Mouse (Mus musculus) adrenal gland, adult 8-10 months (tissue): ENCODE results near the gene Pex19. TPM values are rescaled to one million over a fixed set of nuclear protein-coding genes. Genes with fewer than 3 reads are reported as not detected.
A peak's percentile ranks its signal among the peaks of the same experiment; 100 is the strongest.

Experiments
- DNase-seq: peaks from one replicate; pipeline ENCODE4 v3.0.0; 2022
- total RNA-seq, 4 experiments: library from RNA; stranded (reverse); gene quantifications; 2 replicates each; pipeline ENCODE4 v1.2.4; 2022

Pex19 gene
- total RNA-seq = 100 to 1,000 TPM in 3 of 4 experiments, 10 to 100 TPM in 1; 99.8 to 153 (median 120) TPM

DNA sequence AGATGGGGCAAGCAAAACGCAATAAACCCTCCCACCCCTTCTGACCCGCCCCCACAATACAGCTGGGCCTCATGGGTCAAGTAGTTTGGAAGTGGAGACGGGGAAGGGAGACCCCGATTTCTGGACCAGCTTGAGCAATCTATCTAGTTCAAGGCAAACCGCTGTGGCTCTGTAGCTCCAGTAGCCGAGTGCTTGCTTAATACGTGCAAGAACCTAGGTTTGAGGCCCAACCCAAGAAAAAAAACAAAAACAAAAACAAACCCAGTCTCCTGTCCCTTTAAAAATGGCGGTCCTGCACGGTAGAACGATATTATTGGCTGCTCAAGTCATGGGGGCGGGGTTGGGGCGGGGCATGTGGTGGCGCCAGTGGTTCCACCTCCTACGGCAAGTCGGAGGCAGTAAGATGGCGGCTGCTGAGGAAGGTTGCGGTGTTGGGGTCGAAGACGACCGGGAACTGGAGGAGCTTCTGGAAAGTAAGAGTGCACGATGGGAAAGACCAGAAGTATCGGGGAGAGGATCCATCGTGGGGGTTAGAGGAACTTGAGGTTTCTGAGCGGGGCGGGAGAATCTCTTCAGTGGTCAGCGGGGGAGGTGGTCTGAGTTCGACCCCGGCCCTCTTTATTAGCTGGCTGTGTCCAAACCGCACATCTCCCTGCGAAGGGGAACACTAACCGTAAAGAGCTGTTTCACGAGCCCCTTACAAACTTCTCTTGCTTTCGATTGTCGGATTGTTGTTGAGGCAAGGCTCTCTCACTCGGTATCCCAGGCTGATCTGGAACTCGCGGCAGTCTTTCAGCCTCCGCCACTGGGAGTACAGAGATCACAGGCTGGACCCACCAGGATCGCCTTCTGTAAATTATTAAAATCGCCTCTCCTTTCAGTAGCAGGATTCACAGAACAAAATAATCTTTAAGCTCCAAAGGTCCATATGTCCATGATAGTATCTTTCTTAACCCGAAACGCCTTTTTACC is at the start of gene Pex19:
Gene Pex19 (plus strand): TSS at position 380 of the 972 bp plus-strand sequence.
- peak; percentile 52 for DNase-seq

DNA sequence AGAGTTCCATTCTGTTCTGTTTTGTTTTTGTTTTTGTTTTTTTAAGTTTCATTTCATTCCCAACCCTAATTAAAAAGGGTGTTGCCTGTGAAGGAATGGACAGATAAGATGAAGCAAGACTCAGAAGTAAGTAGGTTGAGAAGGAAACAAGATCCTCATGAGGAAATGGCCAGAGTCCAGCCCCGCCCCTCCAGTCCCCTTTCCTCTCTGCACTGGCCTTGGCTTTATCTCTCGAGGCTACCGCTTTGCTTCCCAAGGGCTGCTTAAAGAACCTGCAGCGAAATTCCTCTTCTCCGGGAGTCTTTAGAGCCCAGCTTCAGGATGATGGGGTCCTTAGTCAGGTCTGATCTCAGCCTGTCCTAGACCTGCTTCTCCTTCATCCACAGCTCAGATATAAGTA is 48.6 kb upstream of the Pex19 start:
- peak; percentile 41 for DNase-seq

DNA sequence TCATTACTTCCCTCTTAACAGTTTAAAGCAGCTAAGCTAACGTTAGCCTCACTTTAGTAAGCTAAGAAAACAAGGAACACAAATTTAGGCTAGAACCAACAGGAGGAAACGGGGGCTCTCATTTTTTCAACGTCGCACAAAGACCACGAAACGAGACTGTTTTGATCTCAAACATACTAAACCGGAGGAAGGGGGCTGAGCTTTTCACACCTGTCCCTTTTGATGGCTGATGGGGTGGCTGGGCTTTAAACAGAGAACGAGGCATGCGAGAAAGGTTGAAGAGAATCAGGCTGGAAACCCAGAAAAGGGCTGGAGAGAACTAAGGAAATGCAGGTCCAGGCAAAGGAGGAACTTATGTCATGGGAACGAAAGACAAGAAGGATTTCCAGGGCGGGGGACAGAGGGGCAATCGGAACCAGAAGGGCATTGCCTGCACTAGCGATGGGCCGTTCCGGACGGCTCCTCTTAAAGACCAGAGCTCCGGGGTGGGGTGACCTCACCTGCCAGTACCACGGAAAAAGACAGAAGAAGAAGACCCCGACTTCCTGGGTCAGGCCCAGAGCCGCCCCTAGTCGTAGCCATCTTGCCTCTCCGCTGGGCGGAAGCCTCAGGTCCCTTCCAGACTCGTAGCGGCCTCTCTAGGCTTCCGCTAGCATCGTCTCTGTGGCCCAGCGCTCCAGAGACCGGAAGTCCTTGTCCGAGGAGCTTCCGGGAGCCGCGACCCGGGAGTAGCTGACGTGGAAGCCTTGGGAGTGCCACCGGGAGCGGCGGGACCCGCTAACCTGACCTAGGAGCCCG is 44.3 kb upstream of the Pex19 start, which contains the start of the genes Copa and Ncstn:
Gene Copa (plus strand): TSS at position 429 of the 798 bp plus-strand sequence.
Gene Ncstn (minus strand): TSS at position 695 of the 798 bp plus-strand sequence.
- DNase-seq = peak; percentile 93

DNA sequence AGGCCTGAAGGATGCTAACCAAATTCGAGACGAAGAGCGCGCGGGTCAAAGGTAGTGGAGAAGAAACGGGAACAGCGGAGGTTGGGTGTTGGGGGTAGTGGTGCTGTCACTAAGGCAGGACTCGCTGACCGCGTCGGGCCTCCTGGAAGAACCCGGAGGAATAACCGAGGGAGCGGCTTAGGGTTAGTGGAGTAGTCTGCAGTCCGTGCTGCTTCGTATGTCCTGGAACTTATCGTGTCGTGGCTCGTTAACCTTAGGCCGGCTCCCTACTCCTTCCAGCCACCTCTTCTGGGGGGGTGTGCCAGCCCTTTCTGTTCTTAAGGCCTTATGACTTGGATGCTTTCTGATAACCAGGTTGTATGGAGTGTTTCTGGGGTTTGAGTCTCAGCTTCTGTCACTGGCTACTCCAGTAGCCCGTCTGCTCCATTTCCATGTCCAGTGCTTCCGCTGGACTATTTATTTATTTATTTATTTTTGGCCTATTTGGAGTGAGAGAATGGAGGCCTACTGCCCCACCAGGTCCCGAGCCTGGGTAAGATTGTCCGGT is 43.6 kb upstream of the Pex19 start:
- DNase-seq = no peak

DNA sequence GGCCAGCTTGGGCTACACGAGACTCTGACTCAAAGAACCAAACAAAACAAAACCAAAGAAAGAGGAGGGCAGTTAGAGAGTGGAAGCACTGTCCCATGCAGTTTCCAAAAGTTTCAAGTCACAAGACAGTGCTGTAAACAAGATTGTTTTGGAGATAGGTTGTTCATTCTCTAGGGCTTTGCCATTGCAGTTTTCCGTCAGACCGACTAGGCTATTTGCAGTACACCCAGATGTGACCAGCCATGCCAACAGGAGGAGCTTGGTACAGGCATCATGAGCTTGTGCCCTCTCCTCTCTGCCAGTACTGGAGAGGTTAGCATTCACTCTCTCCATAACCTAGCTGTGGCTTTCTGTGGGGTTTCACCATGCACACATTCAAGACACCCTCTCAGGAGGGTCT is 33.0 kb upstream of the Pex19 start:
- DNase-seq = no peak

DNA sequence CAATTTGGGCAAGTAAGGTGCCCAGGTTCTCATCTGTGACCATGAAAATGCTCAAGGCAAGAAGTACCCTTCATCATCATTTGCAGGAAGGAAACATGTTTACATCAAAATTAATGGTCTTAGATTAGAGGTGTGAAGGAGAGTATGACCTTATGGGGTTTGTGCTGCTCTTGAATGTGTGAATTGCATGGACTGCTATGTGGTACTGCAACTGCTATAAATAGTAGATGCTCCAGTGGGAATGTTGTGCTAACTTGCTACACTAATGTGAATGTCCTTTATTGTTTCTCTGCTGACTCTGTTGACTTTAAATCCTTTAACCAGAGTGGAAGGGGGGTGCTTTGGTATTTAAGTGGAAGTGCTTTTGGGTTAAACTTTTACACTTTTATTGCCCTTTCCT is 32.3 kb upstream of the Pex19 start:
- no peak for DNase-seq

DNA sequence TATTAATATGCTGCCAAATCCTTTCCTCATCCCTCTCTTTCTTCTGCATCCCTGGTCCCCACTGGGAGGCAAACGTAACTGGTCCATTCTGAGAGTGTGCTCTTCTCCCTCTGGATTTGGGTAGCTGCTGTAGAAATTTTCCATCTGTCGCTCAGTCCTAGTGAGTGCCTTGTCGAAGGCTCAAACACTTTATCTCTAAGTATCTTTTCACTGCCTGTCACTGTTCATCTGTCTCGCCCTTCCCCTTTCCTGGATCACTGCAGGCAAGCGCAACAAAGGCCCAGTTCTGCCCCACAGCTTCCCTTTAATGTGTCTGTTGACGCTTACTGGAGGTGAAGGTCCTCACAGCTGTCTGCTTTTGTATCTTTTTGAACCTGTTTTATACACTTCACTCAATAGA is 31.4 kb upstream of the Pex19 start:
- no peak for DNase-seq

DNA sequence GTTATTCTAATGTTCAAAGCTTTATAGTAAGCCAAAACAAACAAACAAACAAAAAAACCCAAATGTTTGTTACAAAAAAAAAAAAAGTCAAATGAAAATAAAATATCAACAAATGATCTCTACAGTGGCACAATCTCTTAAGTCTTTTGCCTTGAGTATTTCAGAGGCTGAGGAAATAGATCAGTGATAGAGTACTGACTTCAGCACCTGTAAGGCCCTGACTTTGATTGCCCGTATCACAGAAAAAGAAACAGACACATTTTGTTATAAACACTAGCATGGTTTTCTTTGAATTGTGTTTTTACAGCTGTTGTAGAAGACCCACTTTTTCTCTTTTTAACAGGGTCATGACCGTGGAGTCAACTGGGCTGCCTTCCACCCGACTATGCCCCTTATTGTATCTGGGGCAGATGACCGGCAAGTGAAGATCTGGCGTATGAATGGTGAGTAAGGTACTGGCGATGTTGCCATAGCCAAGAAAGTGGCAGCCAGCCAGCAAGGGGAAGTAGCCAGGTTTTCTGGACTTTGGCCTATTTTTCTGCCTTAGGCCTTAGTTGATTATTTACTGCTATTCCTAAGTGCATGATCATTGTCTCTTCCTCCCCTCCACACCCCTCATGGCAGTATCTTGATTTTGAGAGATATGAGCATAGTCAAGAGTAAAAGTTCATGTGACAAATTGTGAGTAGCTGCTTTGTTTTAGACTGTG is 27.1 kb upstream of the Pex19 start:
- DNase-seq = no peak

DNA sequence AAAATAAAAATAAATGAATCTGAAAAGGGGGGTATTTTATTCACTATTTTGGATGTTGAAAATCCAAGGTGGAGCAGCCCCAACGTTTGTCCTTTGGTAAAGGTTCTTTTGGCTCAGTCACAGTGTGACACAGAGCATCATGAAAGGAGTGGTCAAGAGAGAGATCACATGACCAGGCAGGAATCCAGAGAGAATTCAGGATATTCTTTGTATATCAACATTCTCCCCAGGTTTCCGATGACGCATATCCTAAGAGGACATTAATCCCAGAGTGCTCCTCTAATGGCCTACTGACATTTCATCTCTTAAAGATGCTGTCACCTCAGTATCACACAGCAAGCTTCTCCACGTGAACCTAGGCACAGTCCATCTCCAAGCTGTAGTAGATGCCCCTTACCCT is 22.9 kb upstream of the Pex19 start:
- DNase-seq = no peak

DNA sequence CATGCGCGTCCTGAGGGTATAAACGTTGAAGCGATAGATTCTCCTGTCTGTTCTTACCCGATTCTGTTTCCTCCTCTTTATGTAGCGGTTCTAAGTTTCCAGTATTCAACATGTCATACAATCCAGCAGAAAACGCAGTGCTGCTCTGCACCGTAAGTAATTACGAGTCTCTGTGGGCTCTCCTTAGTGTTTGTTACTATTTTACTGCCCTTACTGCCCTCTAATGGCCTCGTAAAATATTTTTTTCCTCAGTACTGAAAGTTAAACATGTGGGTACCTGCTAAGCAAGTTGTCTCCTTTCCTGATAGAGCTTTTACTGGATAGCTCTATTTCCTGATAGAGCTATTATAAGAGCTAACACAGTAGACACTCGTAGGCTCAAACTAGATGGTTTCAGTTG is 21.5 kb upstream of the Pex19 start:
- no peak for DNase-seq

DNA sequence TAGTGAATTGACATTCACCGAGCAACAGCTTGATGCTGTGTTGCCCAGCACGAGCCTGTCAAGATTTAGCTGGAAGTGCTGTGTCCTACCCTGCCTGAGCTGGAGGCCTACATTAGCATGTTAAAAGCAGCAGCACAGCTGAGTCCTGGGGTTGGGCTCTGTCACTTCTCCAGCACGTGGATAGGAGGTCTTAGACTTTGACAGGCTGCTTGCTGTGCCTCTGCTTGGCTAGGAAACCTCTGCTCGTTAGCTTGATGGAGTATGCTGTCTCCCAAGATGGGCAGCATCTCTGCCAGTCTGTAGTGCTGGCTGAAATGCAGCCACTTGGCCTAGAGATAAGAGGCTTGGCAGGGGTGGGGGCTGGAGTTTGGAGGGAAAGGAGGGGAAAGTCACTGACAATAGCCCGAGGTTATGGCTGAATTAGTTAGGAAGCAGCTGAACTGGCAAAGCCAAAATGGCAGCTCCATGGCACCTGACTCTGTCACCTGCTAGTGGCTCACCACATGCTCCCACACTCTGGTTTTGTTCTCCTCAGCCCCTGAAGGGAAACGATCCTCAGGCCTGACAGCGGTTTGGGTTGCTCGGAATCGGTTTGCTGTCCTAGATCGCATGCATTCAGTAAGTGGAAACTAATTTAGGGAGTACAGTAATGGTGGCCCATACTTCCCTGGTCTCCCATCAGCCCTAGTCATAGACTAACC is 18.6 kb upstream of the Pex19 start:
- DNase-seq = no peak

DNA sequence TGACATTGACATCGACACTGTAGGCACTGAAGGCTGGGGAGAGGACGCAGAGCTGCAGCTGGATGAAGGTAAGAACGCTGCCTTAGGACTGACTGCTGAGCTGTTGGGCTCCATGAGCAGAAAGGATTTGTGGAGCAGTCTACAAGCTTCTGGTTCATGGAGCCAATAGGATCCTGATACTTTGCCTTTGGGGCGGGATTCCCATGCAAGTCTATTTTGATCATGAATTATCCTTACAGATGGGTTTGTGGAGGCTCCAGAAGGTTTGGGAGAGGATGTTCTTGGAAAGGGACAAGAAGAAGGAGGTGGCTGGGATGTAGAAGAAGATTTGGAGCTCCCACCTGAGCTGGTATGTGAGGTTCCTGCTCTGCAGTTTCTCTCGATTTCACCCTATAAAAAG is 9.6 kb upstream of the Pex19 start:
- DNase-seq = no peak

DNA sequence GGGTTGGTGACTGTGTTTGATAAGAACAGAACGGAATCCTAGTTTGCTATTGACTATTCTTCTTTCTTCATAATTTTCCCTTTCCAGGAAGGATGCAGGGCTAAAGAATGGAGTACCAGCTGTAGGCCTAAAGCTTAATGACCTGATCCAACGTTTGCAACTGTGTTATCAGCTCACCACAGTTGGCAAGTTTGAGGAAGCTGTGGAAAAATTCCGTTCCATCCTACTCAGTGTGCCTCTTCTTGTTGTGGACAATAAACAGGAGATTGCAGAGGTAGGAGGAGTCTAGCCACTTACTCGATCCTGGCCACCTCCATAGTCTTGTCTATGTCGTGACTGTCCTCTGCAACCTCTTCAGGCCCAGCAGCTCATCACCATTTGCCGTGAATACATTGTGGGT is 7.5 kb upstream of the Pex19 start:
- DNase-seq = no peak

DNA sequence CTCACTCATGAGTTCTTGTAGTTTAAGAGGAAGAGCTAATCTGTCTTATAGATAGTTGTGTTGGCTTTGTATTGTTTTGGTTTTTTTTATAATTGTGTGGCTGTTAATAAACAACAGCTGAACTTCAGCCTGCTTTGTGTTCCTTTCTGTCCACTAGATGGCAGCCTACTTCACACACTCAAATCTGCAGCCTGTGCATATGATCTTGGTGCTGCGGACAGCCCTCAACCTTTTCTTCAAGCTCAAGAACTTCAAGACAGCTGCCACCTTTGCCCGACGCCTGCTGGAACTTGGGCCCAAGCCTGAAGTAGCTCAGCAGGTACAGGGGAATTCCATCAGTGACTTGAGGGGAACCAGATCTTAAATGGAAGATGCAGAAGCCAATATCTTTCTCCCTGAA is 6.8 kb upstream of the Pex19 start:
- peak; percentile 37 for DNase-seq

DNA sequence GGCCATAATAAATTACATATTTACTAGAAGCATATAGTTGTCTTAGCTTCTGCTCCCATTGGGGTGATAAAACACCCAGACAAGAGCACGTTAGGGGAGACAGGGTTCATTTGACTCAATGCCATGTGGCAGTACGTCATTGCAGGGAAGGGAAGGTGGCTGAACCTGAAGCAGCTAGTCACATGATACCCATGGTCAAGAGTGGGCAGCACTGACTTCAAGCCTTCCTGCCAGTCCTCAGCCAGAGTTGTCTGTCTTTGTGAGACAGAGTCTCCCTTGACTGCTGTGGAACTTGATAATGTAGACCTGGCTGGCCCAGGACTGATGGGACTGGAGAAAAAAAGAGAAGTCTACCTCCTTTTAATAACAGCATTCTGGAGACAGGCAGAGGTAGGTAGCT is 3.9 kb upstream of the Pex19 start:
- DNase-seq = no peak

DNA sequence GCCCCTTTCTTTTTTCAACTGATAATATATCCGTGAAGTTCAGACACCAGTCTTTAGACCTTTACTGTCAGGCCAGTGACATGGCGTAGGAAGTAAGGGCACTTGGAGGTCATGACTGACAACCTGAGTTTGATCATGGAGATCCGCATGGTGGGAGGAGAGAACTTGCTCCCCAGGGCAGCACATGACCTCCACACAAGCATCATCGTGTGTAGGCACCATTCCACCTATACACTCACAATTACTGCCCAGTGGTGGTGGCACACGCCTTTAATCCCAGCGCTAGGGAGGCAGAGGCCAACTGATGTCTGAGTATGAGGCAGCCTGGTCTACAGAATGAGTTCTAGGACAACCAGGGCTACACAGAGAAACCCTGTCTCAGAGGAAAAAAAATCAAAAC is 2.0 kb upstream of the Pex19 start:
- DNase-seq = no peak

DNA sequence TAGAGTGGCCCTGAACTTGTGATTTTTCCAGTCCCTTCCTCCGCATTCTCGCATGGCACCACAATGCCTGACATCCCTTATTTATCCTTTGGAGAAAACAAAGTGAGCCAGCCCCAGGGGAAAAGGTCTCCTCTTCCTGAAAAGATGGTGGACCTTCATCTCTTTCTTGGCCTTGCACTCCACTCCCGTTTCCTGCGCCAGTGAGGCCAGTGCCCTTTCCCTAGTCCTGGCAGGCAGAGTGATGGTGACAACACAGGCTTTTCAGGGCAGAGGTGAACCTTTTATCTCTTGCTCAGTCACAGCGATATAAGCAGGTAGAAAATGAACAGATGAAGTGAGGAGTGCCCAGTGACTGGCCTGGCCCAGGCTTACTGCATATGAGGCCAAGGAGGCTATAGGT is 932 bp downstream of the Pex19 start:
- DNase-seq = peak; percentile 38

DNA sequence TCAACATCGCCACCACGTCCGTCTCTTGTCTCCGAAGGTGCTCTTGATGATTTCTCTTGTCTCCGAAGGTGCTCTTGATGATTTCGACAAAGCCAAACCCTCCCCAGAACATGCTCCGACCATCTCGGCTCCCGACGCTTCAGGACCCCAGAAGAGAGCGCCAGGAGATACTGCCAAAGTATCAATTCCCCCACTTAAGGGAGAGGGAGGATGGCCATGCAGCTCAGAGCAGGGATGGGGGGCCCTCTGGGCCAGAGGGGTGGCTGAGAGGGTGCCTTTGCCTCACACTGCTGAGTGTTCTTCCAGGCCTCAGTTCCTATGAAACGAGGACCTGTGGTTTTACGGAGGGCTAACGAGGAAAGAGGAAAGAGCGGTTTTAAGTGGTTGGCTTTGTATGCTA is 2.0 kb downstream of the Pex19 start:
- no peak for DNase-seq

DNA sequence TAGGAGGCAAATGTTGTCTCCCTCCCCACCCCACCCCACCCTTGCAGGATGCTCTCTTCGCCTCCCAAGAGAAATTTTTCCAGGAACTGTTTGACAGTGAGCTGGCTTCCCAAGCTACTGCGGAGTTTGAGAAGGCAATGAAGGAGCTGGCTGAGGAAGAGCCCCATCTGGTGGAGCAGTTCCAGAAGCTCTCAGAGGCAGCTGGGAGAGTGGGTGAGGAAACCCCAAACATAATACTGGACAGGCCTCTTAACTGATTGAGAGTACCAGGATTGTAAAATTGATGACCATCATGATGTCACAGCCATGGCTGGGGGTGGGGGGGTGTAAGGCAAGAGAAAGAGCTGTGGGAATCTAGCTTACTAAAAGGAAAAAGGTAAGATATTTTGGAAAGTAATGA is 2.6 kb downstream of the Pex19 start:
- no peak for DNase-seq

DNA sequence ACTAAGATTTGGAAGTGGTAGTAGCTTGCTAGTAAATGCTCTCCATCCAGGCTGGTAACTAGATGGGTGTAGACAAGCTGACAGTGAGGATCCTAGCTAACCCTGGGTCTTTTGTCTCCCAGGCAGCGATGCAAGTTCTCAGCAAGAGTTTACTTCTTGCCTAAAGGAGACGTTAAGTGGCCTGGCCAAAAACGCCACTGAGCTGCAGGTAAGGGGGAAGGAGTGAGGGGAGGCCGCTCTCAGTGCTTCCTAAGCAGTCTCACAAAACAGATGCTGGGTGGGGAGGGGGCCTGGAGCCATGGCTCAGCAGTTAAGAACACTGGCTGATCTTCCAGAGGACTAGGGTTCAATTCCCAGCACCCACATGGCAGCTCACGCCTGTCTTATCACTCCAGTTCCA is 3.2 kb downstream of the Pex19 start:
- DNase-seq = no peak

DNA sequence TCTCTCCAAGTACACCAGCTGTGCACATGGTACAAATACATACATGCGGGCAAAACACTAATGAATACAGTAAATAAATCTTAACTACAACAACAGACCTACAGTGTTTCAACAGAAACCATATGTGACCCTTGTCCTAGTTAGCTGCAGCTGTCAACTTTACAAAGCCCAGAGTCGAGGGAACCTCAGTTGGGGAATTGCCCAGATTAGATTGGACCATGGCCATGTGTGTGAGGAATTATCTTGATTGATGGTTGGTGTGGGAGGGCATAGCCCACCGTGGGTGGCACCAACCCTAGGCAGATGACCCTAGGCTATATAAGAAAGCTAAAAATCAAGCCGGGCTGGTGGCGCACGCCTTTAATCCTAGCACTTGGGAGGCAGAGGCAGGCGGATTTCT is 5.8 kb downstream of the Pex19 start:
- DNase-seq = no peak

DNA sequence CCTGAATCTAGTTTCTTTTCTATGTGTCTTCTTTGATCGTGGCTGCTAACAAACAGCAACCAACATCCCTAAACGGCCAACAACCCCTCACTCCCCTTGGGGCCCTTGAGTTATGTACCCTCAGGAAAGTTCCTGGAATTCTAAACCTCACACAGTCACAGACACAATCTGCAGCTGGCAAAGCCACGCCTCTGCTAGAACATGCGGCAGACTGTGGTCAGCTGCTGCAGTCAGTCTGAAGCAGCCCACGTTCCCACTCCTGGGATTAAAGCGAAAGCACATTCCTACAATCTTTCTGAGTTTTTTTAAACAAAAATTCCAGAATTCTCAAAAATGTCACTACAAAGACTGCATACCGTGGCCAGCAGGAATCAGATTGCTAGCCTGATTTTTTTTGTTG is 7.0 kb downstream of the Pex19 start:
- no peak for DNase-seq
